Mouse (Mus musculus): Measurements from ENCODE around the gene Polr3h.
A peak's percentile ranks its signal among the peaks of the same experiment; 100 is the strongest.

Polr3h gene

DNA sequence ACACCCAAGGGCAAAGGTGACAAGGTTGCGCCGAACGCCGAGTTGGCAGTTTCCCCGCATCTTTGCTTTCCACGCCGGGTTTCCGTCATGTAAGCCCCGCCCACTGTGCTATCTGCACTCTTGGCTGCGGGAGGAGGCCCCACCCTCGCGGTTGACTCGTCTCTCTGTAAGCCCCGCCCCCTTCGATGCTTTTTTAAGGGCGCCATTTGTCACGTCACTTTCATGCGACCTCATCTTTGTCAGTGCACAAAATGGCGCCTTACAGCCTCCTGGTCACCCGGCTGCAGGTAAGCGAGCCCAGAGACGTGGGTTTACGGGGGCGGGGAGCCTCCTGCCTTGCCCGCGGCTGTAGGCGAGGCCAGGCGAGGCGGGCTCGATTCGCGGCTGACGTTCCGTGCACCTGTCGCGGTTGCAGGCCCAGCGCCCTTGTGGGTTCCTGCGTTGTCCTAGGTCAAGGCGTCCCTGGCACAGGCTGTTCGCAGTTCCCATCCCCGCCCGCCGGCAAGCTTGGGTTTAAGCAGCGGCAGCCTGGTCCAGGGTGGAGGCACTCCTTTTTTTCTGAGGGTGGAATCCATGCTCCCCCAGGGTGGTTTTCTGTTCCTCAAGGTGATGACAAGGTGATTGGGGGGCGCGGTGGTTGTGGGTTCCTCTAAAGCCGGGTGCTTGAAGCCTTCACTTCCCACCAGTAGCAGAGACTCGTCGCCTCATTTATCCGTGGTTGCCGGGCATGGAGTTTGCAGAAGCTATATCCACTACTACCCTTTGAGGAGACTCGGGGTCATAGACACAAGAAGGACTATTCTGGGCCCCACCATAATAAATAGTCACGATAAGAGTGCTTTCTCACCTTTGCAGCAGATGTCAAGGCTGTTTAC, 53.5 kb downstream of the Polr3h start, which contains the start of gene Aco2:
Gene Aco2 (plus strand): TSS at position 48 of the 875 bp plus-strand sequence.
- DNase-seq (ENCODE audit: low spot score in 2 of 2): peak; percentile 99 to 100

DNA sequence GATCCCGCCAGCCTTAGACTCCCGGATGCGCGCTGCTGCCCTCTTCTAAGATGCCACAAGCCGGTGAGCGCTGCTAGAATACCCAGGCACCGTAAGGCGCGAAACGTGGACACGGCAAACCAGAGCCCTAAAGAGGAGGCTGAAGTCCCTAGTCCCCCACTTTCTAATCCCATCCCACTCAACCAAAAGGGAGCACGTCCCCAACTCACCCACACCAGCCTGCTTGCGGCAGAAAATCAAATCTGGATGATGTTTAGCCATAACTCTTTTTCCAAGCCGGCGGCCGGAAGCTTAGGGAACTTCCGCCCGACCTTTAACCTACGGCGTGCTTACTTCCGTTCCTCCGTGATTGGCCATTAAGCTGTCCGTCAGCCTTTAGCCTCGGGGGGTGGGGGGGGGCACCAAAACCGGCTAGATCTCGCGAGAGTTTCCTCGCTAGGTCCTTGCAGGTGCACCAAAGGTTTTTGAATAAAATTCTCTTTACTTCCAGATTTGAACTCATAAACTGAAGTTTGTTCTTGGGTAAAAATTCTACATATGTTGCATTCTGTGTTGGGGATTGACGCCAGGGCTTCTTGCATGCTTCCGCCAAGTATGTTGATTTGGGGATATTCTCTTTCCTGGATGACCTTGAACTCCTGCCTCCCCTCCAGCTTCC, 54.3 kb downstream of the Polr3h start, which contains the start of gene Phf5a:
Gene Phf5a (minus strand): TSS at position 308 of the 658 bp plus-strand sequence.
- peak; percentile 83 to 87 for DNase-seq (ENCODE audit: low spot score in 2 of 2)

DNA sequence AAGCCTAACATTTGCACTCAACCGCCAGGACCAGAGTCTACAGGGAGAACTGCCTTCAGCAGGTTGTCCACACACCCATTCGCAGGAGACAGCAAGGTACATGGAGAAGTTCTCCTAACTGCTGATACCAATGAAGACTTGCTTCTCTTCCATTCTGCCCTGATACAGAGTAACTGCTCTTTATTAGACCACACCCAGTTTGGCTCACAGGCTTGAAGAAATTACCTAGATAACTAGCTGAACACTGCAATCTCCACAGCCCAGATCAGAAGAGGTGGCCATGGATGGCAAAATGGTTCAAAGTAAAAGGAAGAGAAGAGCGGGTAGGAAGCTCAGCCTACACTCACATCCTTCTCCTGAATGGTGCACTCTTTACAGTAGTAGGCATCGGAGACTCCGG, 56.1 kb downstream of the Polr3h start:
- no peak for DNase-seq (ENCODE audit: low spot score in 2 of 2)

DNA sequence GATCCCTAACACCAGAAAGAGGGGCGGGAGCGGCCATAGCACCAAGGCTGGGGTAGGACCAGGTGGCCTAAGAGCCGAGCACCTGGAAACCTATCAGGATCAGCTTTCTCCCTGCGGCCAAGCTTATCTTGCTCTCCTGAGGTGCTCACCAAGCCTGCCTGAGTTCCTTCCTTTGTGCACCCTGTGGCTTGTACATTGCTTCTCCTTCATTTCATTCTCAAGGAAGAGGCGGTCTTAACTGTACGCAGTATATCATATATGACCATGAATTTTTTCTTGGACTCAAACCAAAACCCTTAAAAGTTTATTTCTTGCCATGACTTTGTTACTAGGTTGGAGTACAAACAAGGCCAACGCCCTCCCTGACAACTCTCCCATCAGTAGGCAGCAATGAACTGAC, 61.8 kb downstream of the Polr3h start:
- DNase-seq (ENCODE audit: low spot score in 2 of 2): no peak

DNA sequence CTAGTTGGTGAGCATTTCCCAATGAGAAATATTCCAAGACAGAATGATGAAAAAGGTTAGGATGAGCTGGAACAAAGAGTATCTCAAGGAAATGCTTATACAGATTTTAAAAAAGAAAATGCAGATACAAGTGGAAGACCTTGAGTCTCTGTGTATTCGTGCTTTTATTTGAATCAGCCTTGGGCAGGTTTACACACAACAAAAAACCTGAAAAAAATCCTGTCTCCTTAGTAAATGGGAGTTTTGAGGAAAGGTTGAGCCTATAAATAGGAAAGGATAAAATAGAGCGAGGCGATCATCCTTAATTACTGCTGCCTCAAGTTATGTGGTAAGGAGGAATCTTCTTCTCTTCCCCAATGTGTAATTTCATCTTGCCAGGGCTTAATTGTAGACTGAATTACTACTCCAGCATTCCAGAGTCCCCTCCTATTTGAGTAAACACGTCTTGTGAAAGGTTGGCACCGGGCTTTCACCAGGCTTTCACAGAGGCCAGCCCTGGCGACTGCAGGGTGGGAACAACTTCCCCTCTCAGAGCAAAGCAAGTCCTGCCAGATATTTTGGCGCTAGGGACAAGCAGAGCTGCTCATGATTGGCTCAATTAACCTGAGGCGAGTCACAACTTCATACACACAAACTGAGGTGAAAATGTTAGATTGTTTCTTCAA, 65.4 kb downstream of the Polr3h start:
- peak in 1 of 2 experiments; percentile 21 for DNase-seq (ENCODE audit: low spot score in 2 of 2)

DNA sequence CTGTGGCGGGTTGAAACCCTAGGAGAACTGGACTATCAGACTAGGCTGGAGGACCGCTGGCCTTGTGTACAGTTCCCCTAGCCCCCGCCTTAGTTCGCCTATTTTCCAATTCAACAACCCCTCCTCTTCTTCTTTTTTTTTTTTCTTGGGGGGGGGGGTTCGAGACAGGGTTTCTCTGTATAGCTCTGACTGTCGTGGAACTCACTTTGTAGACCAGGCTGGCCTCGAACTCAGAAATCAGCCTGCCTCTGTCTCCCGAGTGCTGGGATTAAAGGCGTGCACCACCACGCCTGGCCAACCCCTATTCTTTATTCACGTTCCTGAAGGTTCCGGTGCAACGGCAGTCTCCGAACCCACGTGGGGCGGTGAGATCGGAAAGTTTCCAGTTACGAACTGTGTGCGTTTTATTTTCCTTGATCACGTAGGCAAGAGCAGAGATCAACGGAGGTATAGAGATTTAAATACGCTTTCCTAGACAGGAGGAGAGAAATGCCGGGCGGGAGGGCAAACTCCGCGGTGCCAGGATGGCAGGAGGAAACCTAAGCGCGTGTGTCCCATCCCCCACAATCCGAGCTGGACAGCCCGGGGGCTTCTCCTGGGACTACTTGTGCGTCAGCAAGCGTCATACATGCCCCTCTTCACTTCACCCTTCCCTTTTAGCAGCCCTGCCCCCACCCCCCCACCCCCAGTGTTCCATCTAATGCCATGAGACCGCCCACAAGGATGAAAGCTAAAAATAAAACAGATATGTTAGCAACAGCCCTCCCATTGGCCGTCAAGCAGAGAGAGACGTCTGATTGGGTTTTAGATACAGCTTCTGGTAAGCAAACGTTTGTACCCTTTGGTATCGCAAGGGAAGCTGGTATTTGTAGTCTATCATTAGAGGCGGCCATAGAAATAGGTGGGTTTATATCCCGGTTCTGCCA, 66.4 kb downstream of the Polr3h start:
- peak; percentile 81 to 95 for DNase-seq (ENCODE audit: low spot score in 2 of 2)

DNA sequence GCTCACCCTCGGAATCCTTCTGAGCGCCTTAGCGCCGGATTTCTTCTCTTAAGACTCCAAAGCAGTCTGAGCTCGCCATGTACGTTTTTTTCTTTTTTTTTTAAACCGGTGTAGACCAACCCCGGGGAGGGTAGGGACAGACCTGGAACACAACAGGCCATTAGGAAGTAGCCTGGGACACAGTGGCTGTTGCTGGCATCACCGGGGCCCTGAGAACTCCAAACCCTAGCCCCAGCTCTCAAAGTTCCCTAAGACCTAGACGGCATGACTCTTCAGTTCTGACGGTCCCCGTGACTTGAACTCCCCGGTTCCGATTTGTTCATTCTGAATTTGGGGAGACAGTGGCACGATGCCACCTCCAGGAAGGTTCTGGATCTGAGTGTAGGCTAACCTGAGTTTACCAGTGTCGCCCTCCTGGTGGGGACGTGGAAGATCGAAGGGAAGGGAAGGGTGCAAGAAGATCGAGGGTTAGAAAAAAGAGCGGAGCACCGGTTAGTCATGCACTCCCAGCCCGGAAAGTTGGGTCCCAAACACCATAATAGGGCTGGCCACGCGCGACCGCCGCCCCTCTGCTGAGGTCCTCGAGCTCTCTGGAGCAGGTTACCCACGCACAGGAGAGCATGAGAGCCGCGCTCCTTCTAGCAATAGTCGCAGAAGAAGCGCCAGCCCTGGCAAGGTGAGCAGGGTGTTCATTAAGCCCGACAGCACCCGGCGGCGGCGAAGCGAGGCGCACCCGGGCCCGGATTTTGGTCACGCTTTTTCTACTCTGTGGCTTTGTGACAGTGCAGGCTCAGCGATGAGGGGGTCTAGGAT, 67.3 kb downstream of the Polr3h start, which contains the start of gene Tob2:
Gene Tob2 (minus strand): TSS at position 280 of the 813 bp plus-strand sequence.
- DNase-seq (ENCODE audit: low spot score in 2 of 2): peak; percentile 72 to 77

DNA sequence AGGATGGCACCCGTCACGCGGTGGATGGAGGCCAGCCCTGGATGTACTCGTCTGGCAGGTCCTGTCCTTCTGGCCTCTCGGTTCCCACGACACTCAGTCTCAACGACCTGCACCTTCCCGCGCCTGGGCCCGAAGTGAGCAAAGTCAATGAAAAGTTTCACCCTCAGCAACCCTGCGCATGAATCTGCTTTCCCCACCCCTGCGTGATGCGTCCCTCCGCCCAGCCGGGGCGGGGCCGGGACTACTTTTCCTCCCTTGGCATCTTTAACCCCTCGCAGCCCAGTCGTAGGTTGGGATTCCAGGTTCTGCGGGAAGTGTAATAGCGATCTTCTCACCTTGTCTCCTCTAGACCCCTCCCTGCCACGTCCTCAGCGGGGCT, 67.9 kb downstream of the Polr3h start:
- peak; percentile 94 to 97 for DNase-seq (ENCODE audit: low spot score in 2 of 2)

DNA sequence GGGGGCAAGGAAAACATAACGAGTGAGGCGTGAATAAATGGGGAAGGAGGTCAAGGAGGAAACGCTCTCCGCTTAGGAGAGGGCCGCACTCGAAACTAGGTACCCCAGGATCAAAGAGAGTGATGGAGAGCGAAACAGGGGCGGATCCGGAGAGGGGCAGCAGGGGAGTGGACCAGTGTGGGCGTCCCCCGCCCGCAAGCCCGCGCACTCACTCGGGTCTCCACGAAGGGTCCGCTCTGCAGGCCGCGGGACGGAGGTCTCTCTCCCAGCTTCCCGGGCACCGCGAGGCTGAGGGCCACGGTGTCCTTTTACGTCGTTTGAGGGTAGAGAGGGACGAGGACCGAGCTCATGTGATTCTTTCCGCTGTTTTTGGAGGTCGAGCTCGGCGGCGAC, 68.3 kb downstream of the Polr3h start:
- DNase-seq (ENCODE audit: low spot score in 2 of 2): no peak

DNA sequence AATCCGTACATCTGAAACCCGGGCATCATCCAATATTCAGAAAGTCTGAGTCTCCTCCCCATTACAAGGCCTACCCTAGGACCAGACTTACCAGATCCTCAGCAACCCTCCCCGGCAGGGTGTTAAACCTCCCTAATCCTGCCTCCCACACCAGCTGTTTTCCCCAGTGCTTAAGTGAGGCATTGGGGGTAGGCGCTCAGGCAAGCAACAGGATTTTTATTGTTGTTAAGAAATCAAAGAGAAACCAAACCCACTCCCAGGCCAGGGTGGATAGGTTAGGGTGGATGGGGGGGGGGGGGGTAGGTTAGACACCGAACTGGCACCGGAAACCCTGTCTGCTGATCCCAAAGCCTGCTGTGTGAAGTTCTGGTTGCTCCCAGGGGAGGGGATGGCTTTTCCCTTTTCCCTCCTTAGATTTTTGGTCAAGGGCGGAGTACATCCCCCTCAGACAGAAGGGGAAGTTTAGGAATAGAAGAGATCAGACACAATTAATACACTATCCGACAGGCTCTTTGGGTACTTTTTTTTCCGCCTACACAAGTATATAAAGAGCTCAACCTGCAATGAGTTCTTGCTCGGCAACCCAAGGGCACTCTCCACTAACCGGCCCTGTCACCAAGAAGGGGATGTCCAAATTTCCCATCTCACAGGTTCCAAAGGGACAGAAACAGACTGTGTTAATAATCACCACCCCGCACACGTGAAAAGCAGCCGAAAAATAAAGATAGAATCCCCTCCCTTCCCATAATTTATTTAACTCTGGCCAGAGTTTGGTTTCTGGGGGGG, 68.9 kb downstream of the Polr3h start:
- DNase-seq (ENCODE audit: low spot score in 2 of 2): peak in 1 of 2 experiments; percentile 42

DNA sequence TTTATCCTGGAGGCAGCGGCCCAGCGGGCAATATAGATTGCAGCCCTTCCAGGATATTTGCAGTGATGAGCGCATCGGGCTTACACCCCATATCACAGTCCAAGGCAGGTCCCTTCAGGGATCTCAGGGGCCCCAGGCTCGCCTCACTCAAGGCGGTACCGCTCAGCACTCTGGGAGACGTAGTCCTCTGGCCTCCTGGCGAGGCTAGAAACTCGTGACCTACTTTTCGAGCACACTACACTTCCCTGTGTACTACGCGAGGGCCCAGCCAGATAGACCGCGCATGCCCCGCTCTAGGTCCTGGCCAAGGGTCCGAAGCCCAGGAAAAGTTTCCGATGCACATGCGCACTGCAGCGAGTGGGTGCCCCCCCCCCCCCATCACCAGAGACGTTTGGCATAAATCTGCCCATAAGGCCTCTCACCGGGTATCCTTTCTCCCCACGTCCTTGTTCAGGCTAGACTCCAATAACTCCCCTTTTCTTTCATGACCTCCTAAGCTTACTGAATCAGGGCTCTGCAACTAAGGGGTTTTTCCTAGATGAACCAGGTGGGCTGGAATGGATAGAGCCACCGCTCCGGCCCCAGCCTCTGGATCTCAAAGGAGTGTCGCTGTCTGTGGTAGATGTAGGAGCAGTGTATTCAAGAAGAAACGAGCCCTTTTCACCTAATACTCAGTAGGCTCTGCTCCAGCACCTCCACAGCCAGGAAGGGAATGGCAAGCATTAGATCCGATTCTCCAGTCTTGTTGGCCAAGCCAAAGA, 69.8 kb downstream of the Polr3h start:
- peak; percentile 83 to 91 for DNase-seq (ENCODE audit: low spot score in 2 of 2)

DNA sequence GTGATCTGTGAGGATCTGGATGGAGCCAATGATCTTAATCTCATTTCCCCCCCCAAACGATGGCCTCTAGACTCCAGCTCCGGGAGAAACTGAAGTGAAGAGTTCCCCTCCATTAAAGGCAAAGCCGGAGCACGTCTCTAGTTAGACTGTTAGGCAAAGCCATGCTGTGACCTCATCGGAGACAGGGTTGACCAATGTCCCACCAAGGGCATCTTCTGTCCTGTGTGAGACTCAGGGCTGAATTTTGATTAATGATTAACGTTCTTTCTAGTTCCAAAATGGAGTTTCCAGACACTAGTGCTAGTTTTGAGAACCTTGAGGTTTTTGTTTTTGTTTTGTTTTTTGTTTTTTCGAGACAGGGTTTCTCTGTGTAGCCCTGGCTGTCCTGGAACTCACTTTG, 73.0 kb downstream of the Polr3h start:
- no peak for DNase-seq (ENCODE audit: low spot score in 2 of 2)

DNA sequence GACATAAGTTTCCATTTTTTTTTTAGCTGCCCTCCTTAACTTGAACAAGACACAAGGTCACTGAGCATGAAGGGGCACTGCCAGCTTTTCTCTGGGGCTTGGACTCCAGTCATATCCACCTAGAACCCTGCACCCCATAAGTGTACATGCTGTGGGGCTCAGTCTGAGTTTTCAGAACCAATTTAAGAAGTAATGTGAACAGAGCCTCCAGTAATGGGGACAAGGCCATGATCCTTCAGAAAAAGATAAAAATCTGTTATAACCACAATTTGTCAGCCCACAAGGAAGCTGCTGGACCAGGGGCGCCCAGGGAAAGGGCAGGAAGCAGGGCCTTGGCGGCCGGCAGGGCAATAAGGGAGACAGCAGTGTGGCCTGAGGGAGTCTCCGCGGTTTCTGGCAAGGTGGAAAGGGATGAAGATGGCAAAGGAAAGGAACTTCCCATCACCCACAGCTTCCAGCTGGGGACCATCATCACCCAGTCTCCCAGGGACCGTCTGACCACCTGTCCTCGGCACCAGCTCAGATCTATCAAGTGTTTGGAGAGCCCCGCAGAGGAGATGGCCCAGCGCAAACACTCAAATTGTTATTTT, 73.5 kb downstream of the Polr3h start:
- DNase-seq (ENCODE audit: low spot score in 2 of 2): no peak

DNA sequence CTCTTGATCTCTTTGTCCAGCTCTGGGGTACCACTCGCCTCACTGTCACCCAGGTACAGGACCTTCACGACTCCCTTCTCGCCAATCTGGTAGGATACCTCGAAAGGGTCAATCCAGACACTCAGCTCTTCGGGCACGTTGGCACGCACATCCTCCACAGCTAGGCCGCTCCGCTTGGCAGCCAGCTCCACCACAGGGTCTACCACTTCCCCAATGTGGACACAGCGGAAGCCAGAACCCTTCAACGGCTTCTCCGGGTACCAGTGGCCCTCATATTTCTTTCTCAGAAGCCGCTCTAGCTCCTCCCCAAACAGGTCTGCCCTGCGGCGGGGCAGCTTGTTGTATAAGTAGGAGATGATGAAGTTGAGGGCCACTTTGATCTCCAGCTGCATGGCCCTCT, 74.7 kb downstream of the Polr3h start:
- no peak for DNase-seq (ENCODE audit: low spot score in 2 of 2)

DNA sequence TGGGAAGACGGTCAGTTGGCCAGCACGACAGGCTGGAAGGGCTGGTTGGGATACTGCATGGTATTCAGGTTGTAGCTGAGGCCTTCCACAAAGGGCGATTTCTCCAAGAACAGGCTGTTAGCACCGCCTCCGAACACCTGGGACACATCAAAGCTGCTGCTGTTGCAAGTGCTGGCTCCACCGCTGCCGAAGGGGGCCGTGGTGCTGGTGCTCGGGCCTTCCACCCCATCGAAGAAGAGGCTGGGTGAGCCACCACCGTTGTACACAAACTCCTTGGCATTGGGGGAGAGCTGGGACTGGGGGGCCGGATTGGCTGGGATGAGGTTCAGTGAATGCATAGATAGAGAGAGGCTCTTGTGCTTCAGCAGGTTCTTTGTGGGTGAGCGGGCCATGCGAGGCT, 75.3 kb downstream of the Polr3h start:
- DNase-seq (ENCODE audit: low spot score in 2 of 2): no peak

DNA sequence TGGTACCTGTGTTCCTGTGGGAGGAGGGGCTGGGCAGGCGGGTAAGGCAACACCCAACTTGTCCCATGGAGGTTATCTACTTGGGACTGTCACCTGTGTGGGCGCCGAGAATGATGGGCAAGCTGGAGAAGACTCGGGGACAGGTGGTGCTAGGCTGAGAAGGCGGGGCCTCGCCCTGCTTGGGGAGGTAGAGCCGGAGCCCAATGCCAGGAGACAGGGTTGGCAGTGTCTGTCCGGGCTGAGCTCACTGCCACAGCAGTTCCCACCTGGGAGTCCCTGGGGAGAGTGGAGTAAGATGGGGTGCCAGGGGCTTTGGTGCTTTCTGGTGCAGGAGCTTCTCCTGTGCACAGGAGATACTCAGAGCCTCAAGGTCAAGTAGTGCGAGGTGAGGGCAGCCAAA, 76.9 kb downstream of the Polr3h start:
- no peak for DNase-seq (ENCODE audit: low spot score in 2 of 2)

DNA sequence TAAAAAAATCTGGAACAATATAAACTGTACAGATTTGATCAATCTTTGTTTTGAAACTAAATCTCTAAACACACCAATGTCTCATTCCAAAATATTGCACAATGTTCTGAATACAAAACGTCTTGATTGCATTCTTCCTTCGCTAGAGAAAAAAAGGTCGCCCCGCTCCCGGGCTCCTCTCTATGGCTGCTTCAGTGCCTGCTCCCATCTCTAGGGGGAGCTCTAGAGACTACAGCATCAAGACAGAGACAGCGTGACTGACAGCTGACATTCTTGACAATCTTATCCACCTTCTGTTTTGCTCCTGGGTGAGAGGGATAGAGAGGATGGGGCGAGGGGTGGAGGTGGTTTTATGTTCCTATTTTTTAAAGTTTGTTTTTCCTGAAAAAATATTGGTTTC, 77.7 kb downstream of the Polr3h start:
- peak; percentile 42 to 45 for DNase-seq (ENCODE audit: low spot score in 2 of 2)

DNA sequence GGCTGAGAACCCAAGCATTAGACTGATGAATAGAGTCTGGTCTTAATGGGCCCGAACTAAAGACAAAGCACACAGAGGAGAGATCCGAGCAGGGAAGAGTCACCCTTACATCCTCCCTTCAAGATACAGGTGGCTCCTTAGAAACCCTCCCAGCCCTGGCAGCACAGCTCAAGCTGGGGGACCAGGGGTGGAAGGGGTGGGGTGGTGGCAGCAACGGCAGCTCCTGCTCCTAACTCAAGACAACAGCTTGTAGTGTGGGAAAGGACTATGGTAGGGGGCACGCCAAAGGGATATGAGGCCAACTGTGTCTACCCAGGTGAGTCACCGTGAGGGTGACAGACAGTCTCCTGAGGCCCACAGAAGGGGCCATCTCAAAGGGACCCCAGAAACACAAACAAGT, 78.2 kb downstream of the Polr3h start:
- DNase-seq (ENCODE audit: low spot score in 2 of 2): no peak

Measured in frontal cortex, postnatal 36 days (tissue).